Mouse (Mus musculus) heart, postnatal 36 days (tissue): ENCODE measurements around the gene Itga6. TPM values are rescaled to one million over a fixed set of nuclear protein-coding genes. Genes with fewer than 3 reads are reported as not detected.

Source experiments
- DNase-seq, 2 experiments: peaks; one replicate each; pipeline ENCODE4 v3.0.0; 2021 to 2022
- intact Hi-C: fragments of 180-260 bp; cut with DNase I; formaldehyde crosslinking; loops from one replicate; pipeline ENCODE4 v1.15.1; 2025
- total RNA-seq, 2 experiments: library from RNA; stranded (reverse); gene quantifications; 2 replicates each; pipeline ENCODE4 v1.2.3; 2021

Itga6 gene
- total RNA-seq, 2 experiments from 2014 or later = 44.4 to 61.9 TPM

DNA sequence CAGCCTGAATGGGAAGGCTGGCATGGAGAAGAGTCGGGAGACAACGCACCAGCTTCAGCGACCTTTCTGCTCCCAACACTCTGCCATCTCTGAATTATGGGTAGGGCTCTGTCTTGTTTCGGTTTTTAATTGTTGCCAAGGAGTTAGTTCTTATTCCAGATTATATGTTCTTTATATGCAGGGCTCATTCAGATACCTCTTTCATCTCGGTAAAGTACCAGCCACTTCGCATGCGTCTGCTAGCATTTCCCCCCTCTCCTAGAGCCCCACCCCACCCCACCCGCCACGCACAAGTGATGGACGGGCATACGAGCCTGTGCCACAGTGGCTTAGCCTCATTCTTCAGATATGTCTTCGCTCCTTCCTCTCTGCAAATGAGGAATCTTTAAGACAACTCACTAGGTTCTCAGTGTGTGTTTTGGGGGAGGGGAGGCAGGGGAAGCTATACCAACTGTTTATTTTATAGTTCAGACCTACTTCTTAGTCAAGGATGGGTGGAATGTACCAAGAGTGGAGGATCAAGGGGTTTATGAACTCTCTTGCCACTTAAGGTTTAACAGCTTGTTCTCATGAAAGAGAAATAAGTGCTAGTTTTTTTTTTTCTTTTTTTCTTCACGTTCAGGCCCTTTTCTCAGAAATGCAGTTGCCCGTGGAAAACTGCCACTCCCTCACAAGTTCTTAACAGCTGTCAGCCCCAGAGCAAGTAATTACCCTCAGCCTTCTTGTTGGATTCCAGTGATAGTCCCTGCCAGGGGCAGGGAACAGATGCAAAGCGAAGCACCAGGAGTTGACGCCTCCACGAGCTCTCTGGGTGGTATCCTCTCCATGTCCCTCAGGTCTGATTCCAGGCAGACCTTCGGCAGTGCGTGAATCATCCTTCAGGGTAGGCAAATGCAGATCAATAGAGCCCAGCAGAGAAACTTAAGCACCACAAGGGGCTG, 13.4 kb downstream of the Itga6 start:
- intact Hi-C loops = no loop called here

DNA sequence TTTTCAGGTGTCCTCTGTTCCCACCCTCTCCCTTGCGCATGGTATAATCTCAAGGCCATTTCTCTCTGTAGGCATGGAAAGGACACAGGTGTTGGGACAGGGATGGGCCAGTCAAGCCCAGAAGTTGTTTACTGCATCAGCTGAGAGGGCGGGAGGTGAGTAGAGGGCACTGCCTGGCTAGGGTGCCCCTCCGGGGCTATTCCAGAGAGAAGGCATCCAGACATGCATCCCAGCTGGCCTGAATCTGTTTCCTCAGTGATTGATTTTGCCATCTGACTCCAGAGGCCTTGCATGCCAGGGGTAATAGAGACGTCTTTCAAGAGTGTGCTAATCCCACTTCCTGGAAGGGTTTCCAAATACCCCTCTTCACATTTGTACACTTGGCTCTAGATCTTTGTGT, 14.7 kb downstream of the Itga6 start:
- no peak for DNase-seq
- intact Hi-C loops = no loop called here

More for the DNA sequence above, 13.4 kb downstream of the Itga6 start:
- no peak for DNase-seq

DNA sequence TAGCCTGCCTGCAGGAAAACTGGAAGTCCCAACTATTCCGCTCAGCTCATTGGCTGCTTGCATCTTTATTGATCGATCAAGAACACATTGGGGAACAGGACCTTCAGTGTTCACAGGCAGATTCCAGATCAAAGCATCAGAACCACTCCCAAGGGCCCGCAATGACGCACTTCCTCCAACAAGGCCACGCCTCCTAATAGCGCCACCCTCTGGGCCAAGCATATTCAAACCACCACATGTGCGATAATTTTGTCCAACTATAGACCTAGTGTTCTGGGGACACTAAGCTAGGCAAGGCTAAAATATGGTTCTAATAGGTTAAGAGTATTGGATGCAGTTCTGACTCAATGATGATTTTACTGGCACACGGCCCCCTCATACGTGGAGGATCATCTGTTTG, 15.7 kb downstream of the Itga6 start:
- no peak for DNase-seq
- intact Hi-C loops = no loop called here

DNA sequence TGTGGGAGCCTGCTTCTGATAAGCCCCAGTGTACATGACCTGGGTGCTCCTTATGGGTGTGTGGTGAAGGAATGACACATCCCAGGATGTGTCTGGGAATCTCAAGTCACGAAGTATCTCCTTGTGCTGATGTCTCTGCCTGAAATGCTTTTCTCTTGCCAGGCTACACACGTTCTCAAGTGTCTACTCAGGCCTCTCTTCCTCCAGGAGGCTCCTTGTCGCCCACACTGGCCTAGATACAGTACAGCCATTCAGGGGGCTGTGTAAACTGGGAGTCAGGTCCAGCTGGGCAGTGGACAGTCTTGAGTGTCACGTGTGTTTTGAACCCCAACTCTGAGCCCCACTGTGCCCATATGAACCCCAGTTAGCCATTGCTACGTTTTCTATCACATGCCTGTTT, 19.1 kb downstream of the Itga6 start:
- no peak for DNase-seq
- intact Hi-C loops = no loop called here

DNA sequence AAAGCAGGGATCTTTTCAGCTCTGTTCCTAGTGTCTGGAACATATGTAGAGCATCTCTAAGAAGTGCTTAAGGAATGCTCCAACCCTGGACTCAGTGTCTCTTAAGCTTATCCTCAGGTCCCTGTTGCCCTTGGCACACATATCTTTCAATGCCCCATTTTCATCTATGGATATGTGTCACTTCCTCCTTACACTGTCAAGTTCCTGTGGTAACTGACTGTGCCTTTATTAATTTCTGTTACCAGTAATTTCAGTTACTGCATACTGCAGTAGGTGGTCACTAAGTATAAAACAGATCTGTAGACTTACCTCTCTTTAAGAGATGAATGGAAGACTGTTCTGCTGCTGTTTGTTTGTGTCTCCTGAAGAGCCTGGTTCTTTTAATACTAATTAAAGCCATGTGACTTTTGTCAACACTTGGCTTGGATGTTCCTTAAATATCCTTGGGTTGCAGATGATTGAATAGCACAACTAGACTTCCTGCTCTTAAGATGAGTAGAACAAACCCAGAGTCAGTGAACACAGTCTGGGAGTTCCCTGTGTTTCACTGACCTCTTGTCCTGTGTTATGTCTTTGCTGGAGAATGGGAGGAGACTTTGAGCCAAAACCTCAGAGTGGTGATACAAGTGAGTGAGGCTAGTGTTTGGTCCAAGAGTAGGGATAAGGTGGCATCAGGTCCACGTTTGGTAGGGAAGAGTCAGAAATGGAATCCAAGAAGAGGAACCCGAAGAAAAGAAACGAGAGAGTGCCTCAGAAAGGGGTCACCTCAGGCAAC, 19.7 kb downstream of the Itga6 start:
- DNase-seq = no peak
- intact Hi-C loops = no loop called here

DNA sequence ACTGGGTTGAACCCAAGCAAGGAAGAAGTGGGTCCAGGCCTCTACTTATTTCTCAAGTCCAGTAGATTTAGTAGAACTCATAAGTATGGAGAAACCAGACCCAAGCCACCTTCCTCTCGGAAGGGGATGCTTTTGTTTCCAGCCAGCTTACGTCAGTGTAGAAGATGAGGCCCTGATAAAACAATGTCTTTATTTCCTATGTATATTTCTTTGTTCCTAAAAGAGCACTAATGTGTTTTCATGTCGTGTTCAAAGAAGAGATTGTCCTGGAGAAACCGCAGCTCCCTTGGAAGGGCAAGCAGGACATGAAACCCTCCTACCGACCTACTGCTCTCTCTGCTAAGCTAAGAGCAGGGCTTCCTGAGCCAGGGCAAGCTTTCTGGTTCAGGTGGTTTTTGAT, 20.6 kb downstream of the Itga6 start:
- no peak for DNase-seq
- intact Hi-C loops = no loop called here

DNA sequence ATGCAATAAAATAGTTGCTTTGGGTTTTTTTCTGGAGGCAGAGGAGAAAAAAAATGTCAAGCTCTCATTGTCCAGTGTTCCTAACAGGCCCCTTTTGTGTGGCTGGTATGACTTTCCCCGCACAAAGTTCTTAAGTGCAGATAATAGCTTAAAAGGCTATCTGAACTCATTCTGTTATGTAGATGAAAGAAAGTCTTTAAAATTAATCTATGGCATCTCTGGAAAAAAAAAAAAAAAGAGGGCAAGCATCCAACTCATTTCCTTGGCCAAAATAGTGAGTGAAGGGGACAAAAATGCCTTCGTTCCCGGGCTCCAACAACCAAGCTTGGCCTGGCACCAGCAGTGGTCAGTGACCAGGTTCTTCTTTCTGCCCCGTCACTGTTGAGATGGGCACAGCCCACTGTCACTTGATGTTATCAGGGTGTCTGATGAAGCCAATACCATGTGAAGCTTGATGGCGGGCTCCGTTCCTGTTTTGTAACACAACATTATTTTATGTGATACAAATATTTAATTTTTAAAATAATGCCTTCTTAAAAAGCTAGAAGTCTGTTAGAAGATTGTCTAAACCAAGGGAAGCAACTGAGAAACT, 21.7 kb downstream of the Itga6 start:
- no peak for DNase-seq
- intact Hi-C loops = no loop called here

DNA sequence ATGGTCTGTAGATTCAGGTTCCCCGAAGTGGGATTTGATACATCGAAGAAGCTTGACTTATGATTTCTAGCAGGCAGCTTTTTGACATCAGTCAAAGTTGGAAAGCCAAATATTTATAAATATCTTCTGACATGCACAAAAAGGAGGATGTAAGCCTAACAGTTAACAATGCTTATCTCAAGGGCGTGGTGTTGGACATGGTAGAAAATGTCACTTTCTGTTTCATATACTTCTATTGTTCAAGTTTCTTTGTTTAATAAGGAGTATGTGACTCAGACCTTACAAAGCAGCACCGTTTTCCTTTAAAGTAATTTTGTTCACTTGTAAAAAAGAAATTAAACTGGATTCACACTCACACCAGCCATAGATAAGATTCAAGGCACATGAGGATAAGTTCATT, 26.3 kb downstream of the Itga6 start:
- no peak for DNase-seq
- intact Hi-C loops = no loop called here

DNA sequence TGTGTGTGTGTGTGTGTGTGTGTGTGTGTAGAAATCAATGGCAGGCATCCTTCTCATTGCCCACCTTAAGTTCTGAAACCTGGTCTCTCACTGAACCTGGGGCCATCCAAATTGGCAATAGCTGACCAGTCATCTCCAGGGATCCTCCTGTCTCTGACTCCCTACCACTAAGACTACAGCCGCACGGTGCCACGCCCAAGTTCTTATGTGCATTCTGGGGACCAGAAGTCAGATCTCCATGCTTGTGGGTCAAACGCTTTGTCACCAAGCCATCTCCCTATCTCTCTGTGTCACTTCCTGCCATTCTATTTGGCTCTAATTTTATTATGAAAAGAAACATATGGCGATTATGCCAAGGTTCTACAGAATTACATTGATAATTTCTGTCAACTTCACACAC, 28.3 kb downstream of the Itga6 start:
- DNase-seq = no peak
- intact Hi-C loops = no loop called here

DNA sequence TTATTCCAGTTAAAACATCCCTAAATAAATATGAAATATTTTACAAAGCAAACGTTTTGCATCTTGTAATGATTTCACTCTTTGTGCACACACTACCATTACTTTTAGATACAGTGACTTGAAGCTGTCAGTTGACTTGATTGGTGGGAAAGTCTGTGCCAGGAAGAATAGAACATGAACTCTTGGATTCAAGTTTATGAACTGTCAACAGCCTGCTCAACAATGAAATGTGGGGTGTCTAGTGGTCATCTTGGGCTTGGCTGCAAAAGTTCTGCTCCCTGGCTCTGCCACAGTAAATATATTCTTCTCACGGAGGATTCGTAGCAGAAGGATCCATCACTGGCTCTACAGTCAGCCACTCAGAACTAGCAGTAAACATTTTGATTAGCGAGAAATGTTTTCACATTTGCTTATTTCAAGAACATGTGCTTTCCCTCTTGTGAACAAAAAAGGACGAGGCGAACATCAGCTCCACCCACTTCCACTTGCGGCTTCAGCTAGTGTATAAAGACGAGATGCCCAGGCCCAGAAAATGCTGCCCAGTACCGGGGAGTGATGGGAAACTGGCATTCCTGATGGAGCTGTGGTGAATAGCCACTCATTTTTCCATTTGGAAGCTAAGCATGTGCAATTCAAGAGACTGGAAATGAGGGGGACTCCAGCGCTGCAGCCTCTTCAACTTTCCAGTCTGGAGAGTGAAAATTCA, 29.0 kb downstream of the Itga6 start:
- DNase-seq = no peak
- intact Hi-C loops = no loop called here

DNA sequence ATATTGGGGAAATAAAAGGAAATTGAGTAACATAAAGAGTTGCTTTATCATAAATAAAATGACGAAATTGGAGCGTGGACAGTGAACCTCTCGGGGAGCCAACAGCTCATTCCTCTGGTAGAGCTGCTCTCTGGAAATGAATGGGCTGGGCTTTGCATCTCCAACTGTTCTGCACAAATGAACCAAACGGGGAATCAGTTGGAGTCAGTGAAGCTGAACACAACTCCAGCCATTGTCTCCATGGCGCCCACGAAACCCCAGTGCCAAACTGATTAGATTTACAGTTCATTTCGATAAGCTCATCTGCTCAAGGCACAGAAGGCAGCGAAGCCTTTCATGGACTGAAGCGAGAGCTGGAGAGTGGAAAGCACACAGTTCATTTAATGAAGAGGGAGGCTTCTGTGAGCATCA, 29.8 kb downstream of the Itga6 start:
- intact Hi-C loops = no loop called here

DNA sequence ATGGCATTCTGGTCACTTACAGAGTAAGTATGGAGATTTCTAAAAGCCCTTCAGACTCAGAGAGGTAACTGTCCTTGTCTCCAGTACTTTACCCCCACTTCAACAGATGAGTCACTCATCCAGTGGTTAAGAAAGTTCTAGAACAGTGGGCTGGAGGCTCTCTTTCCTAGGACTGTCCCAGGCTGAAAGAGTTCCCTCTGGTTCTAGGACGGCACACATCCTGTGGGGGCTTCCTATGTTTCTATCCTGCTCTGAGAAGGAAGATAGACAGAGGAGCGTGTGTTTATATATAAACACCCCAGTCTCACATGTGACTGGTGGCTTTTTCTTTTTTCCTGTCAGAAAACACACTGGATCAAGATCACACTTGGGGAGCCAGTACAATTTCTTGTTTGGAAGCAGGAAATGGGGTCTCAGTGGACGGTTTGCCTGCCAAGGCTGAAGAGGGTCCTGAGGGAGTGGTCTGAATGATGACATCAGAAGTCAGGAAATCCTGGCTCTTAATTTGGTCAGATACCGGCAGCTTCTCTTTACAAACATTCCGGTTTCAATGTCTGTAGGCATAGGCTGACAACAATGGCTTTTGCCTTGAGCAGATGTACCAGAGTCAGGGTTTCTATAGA, 34.0 kb downstream of the Itga6 start:
- intact Hi-C loops = no loop called here
- no peak for DNase-seq

More for the DNA sequence above, 29.8 kb downstream of the Itga6 start:
- DNase-seq = no peak

DNA sequence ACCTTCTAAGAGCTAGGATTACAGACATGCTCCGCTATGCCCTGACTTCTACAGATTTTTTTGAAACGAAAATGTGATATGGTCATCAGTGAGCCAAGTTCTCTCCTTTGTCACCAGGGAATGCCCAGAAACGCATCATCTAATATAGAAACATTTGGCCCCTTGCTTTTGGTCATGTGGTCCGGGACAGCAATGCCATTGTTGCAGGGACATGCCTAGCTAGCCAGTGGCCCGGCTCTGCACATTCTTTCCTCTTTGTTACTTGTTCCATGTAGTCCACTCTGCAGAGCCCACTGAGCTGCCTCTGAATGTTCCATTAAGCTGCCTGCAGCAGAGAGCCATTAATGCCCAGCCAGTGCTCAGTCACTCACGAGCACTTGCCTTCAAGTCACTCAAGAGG, 34.6 kb downstream of the Itga6 start:
- intact Hi-C loops = no loop called here
- DNase-seq = no peak

DNA sequence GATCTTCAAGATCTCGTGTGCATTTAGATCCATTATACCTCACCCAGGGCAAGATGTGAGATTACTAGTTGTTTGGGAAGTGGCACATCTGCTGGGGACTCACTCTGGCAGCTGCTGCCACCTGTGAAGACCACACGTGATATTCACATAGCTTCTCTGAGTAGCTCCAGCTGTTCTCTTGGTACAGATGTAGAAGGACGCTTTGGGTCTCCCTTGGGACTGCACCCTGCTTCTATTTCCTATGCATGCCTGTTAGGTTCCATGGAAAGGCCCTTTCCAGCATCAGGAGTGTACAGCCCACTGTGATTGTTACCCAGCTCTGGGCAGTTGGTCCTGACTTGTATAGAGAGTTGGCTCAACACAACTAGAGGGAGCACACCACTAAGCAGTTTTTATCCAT, 39.8 kb downstream of the Itga6 start:
- intact Hi-C loops = loop anchor here (5.0 kb wide), 2 partner anchors 68 to 113 kb away; no protein-coding TSS in a partner anchor
- DNase-seq = no peak

DNA sequence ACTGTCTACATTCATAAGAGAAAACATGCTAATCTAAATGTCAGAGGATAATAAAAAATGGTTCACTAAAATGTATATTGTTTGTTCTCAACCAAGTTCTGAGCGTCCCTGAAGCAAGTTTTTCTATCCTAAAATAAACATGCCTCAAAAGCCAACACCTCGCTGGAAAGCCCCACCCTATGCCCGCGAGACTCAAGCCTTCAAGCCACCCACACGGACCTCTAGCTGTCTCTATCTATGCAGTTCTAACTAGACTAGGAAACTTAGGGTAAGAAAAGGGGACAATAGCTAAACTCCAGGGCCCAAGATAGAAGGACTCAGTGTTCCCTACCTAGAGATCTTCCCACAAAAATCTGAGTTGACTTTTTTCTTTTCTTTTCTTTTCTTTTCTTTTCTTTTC, 40.6 kb downstream of the Itga6 start:
- intact Hi-C loops = loop anchor here (5.0 kb wide), 2 partner anchors 69 to 114 kb away; no protein-coding TSS in a partner anchor
- DNase-seq = no peak

DNA sequence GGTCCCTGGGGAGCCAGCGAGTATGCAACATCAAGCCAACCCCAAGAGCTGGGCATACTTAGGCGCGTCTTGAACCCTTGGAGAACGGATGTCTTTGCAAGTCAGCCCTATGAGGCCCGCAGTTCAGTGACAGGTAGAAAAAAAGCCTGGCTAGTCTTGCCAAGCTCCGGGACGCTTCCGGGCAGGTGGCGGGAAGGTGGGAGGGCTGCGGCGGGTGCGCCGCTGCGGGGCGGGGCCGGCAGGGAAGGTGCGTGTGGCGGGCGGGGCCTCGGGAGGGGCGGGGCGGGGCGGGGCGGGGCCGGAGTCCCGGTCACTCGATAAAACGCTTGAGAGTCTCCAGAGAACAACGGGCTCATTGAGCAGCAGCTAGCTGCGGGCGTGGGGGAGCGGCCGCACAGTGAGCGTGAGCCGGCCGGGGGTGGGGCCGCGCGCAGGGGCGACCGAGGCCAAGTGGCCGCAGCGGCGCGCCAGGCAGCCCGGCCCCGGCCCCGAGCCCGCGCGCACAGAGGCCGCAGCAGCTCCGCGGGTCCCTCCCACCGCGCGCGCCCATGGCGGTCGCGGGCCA, 41.3 kb downstream of the Itga6 start:
- intact Hi-C loops = loop anchor here (5.0 kb wide), 2 partner anchors 69 to 114 kb away; no protein-coding TSS in a partner anchor
- DNase-seq = peak; percentile 77 to 78

DNA sequence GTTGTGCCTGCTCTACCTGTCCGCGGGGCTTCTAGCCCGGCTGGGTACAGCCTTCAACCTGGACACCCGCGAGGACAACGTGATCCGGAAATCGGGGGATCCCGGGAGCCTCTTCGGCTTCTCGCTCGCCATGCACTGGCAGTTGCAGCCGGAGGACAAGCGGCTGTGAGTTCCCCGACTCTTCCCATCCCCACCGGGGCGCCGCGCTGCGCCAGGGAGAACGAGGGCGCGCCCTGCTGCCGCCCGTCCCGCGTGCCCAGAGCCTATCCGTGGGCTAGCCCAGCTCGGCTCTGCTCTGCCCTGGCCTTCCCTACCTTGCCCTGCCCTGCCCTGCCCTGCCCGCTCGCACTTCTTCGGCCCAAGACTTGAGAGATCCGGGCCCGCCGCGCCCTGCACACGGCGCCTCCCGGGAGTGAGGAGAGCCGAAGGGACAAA, 41.8 kb downstream of the Itga6 start:
- intact Hi-C loops = loop anchor here (5.0 kb wide), 2 partner anchors 70 to 115 kb away; no protein-coding TSS in a partner anchor
- no peak for DNase-seq

DNA sequence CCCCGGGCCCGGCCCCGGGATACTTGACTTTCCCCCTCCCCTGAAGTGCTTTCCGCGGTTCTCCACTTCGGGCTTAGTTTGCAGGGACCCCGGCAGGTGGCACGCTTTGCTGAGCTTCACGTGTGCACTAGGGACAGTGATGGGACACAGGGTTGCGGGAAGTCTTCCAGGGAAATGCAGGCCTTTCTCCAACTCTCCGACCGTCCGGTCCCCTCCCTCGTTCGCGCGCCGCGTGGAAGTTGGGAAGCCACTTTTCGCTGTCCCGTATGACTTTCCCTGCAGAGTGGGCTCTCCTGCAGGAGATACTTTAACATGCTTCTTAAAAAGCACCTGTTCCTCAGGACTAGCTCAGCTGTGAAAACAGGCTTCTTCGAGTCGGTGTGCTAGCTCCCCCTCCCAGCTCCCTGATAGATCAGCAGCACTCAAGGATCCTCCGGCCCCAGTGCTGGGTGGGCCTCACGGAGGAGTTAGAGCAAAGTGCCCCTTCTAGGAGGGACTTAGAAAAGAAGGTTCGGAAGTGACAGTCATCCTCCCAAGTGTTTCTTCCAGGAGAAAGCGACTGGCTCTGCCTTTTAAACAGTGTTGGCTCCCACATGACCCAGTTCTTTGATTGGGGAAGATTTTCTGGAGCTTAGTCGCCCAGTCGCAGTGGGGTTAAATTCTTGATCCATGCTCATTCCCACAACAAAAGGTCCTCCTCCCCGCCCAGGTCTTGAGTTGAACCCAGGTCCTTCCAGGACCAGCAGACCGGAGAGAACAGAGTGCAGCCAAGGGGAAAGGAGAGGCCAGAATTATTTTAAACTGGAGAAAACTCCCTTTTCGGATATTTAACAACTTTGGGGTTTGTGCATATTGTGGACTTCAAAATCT, 42.4 kb downstream of the Itga6 start:
- peak; percentile 50 to 57 for DNase-seq
- intact Hi-C loops = loop anchor here (2.0 to 5.0 kb wide), 3 partner anchors 25 to 116 kb away; no protein-coding TSS in a partner anchor

DNA sequence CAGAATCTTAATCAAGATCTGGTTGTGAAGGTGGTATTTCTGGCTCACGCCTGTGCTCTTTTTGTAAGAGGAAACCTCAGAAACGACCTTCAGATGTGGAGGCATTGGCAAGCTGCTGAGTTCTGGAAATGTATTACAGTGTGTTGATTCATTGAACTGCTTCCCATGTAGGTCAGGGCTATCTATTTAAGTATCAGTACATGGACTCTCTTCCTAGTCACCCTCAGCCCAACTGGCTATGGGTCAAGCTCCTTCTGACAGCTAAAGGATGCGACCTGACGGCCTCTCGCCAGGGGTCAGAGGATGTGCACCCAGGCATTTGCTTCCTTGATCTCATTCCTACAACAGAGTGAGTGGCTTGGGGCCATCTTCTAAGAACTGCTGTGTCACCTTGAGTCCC, 45.3 kb downstream of the Itga6 start:
- intact Hi-C loops = no loop called here
- DNase-seq = no peak
